Mouse (Mus musculus) liver, adult (tissue): ENCODE measurements around the gene Tspan18.

Experiments
- GATA4 ChIP-seq: IDR thresholded peaks from 2 replicates; pipeline ENCODE4 v1.6.1; 2014; ENCODE audit warnings: mild to moderate bottlenecking, low read length; ENCODE audit not compliant: insufficient replicate concordance

Gene Tspan18

DNA sequence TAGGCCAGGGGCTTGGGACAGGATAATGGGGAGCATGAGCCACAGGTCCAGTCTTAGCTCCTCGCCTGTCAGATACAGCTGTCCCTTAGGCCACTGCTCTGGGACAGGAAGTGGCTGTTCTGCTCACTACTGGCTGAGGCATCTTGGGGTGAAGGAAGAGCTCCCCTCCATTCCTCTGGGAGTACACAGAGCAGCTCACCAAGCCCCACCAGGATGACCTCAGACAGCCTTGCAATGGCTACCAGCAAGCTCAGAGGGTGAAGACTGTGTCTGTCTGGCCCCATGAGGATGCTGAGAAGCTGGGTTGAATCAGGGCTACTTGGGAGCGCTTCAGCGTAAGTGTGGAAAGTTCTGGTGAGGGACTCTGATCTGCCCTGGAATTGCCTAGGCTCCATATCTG is 132.3 kb downstream of the Tspan18 start:
- no peak for TF ChIP-seq GATA4

DNA sequence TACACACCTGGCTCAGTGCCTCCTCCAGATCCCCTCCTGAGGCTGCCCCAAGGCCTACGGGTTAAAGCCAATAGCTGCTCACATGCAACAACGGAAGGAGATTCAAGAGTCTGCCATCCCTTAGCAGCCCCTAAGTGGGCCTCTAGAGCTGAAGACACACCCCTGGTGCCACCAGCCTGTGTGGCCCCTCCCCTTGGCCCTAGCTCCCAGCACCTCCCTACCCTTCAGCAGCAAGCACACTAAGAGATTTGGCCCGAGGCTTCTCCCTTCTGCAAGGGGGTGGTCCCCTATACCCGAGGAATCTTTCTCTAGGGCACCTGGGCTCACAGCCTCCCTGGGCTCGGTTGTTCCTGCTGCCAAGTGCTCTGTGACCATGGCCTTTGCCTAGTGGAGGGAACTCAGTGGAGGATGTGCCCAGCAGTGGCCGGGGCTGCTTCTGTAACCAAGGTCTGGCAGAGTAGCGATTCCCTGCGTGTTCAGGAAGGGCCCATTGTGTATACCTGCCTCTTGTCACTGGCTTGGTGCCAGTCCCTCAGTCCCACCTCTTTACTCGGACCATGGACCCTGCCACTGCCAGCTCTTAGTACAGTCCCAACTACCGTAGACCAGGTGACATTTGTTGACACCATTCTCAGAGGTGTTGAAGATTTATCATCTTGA is 133.5 kb downstream of the Tspan18 start:
- TF ChIP-seq GATA4 = no peak

DNA sequence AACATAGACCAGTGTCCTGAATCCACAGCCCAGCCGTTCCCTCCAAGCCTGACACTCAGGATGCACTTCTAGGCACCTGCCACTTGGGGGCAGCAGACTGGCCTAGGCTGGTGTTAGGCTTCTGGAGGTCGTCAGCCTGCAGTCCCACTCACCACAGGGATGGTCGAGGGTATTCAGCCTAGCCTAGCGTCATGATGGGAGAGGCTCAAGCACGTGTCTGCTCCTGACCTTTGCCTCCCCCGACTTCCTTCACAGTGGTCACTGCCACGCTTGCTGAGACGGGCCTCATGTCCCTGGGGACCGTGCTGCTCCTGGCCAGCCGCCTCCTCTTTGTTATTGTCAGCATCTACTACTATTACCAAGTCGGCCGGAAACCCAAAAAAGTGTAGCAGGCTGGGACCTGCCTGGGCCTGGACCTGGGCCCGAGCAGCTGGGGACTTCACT is 134.8 kb downstream of the Tspan18 start:
- TF ChIP-seq GATA4 = no peak

DNA sequence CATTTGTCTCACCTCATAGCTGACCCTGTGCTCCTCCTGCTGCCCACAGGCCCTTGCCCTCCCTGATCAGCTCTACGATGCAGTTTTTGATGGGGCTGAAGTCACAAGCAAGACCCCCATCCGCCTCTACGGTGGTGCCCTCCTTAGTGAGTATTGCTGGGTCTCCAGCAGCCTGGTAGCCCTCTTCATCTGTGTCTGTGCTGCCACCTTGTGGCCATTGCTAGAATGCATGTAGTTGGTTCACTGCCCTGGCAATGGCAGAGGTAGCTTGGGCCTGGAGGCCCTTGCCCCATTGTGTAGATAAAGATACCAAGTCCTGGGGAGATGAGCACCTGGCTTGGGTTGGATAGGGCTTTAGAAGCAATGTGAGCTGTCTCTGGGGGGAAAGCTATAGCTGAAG is 135.5 kb downstream of the Tspan18 start:
- TF ChIP-seq GATA4 = no peak

DNA sequence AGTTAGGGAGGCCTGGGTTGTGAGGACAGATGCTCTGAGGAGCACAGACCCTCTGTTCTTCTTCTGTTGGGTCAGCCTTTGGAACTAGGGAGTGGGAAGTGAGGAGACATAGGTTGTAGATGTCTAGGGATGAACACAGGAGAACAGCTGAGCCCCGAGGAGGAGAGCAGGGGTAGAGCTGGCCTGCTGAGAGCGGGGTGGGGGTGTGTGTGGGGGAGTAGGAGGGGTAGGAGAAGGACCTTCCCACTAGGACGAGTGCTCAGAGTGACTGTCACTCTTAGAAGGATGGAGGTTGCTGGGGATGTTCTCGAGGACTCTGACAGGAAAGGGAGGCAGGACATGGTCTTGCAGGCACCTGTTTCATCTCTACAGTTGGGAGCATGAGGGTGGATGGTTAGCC is 140.5 kb downstream of the Tspan18 start:
- no peak for TF ChIP-seq GATA4

DNA sequence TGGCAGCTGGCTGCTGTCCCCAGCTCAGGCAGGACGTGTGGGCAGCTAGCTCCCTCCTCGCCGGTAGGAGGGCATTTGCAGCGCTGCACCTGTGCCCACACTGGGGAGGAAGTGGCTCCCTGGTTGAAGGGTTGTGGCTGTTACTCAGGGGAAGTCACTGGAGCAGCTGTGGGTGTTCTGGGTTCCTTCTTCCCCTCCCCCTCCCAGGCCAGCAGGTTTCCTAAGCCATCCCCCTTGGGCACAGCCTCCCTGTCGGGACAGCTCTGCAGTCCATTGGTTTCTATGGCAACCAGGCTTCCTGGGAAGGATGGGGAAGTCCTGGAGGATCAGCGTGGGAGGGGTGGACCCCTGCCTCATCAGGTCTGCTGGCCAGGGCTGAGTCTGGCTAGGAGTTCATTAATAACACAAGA is 141.6 kb downstream of the Tspan18 start:
- TF ChIP-seq GATA4 = no peak

DNA sequence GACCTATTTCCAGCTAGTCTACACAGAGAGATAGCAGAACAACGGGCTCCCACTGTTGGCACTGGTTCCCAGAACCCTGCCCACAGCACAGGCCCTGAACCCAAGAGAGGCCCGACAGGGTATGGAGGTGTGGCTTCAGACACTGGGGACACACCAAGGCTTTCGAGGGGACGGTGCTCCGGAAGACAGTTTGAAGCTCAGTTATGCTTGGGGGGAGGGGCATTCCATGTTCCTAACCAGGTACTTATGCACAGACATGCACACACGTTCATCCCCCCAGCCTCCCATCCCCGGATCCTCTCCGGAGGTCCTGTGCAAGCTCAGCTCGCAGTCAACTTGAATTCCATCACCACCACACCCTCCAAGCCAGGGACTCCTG is 142.1 kb downstream of the Tspan18 start:
- TF ChIP-seq GATA4 = no peak

DNA sequence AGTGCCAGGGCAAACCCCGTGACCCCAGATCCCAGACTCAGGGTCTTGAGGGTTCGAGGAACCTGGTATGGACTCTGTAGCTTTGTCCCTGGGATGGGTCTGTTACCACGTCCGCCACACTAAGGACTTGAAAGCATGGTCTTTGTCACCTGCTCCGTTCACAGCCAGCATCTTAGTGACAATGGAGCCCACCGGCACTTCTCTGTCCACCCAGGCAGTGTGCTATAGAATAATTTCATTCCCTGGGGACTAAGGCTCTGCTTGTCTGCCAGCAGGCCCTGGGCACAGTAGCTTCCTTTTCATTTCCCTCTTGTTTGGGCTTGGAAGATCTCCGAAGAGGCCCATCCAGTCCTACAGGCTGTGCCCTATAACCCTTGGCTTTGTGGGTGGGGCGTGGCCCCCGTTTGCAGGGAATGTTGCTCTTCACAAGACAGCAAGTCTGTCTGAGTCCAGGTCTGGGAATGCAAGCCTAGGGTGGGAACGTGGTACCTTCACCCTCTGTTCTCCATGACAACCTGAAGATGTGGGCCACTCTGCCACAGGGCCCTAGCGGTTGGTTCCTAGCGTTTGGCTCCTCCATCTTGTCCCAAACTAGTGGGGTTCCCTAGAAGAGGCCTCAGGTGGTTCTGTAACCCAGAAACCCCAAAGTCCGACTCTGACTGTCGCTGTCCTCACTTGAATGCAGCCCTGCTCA is 142.7 kb downstream of the Tspan18 start:
- no peak for TF ChIP-seq GATA4

DNA sequence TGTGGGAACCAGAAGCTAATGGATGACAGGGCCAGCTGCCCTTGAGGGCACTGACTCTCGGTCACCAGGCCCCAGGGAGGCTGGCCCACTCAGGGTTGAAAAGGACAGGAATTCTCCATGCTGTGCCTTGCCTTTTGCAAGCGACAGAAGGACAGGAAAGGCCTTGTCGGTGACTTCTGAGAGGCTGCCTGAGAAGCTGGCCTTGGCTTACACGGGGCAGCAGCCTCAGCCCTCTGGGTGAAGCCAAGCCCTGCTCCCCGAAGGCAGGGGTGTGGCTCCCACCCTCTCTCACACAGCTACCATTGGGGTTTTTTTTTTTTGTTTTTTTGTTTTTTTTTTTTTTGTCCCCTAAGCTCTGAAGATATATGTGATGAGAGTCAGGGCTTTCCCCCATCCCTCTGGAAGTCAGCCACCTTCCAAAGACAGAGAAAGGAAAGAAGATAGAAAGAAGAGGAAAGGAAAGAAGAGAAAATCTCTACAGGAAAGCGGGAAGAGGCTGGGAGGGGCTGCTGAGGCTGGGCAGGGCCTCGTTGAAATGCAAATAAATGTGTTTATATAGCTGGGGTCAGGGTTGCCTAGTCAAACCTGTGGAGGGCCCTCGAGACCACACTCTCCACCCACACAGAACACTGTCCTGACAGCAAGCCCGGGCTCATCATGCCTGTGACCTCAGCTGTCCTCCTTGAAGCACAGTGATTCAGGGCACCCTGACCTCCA is 143.4 kb downstream of the Tspan18 start:
- TF ChIP-seq GATA4 = no peak

DNA sequence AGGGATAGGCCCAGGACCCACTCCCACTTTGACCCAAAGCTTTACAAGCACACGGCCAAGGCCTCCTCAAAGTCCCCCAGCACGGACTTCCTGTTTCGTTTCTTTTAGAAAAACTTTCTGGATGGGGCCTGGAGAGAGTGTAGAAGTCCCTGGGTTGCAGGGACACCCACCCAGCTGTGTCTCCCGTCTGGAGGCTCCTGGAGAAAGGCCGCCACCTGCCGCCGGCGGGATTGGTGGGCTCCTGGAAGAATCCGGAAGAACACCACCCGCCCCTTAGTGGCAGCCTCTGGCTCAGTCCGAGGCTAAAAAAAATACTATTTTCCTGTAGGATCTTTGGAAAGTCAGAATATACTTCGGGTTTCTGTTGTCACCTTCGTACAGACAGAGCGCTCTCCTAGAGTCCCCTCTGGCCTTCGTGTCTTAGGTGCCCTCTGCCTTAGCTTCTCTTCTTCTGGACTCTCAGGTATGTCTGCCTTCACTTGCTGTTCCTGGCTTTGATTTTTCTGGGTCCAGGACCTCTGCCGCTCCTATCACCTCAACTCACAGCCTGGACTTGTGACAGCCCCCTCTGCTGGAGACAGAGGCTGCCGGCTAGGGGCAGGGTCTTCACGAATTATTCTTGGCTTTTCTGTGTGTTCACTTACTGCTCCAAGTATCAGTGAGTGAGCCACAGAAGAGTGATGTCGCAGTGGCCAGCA is 145.4 kb downstream of the Tspan18 start:
- TF ChIP-seq GATA4 = no peak

DNA sequence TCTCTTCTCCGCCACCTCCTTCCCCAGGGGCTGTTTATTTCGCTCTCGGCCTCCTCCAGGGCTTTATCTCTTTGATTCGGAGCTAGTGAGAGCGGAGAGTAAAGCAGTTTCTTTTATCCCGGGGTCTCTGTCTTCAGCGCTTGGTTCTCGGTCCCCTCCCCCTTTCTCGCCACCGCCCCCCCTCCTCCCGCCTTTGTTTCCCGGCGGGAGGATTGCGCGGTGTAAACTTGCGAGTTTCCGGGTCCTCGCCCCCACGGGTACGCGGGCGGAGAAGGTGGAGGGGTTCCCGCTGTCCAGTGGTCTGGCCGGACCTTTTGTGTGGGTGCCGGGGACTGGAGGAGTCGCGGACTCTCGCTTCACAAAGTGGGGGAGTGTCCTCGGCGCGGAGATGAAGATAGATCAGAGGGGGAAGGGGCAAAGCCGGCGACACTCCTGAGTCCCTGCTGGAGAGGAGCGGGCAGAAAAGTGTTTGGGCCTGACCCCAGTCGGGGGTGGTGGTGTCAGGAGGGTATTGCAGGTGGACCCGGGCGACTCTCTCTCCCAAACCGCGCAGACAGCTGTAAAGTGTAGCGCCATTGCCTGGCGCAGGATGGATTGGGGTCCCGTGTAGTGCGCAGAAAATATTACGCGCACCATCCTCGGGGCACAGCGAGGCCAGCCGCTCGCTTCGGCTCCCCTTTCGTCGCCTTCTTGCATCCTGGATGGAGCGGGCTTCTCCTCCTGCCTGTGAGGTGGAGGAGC is 146.1 kb downstream of the Tspan18 start:
- TF ChIP-seq GATA4 = no peak

DNA sequence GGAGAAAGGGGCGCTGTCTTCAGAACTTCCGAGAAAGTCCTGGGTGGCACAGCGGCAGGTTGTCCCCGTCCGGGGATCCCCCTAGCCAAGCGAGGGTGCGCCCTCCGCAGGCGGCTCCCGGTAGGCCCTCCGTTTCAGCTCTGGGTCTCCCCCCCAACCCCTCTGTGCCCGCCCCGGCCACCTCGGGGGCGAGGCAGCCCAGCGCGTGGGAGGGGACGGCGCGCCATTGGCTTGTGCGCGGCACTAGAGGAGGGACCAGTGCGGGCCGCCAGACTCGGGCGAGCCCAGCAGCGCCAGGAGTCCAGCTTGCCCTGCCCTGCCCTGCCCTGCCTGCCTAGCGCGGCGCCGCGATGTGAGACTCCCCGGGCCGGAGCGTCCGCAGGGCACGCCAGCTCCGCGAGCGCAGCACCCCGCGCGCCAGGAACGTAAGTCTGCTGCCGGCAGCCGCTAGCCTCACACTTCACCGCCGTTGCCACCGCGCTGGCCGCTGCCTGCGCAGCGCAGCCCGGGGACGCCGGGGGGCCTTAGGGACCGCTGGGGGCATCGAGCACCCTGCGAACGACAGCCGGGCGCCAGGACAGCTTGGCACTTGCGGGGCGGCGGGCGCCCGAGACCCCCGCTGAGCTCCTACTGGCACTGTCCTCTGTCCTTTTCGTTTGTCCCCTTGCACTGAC is 146.8 kb downstream of the Tspan18 start, which contains the start of gene Trp53i11:
Trp53i11 (plus strand) TSS at position 226 of the 674 bp plus-strand sequence.
- TF ChIP-seq GATA4 = no peak

DNA sequence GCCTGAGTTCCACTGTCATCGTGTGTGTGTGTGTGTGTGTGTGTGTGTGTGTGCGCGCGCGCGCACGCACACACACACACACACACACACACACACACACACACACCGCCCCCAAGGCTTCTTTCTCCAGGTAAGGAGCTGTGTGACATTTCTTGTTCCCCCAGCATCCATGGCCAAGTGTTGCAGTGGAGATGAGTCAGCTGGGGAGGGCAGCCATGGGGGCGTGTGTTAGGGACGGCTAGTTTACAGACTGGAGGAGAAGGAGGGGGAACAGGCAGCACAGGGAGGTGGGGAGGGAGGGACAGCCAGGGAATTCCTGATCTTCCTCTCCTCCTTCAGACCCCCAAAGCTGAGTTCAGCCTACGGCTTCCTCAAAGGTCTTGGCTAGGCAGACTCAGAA is 151.4 kb downstream of the Tspan18 start:
- no peak for TF ChIP-seq GATA4

DNA sequence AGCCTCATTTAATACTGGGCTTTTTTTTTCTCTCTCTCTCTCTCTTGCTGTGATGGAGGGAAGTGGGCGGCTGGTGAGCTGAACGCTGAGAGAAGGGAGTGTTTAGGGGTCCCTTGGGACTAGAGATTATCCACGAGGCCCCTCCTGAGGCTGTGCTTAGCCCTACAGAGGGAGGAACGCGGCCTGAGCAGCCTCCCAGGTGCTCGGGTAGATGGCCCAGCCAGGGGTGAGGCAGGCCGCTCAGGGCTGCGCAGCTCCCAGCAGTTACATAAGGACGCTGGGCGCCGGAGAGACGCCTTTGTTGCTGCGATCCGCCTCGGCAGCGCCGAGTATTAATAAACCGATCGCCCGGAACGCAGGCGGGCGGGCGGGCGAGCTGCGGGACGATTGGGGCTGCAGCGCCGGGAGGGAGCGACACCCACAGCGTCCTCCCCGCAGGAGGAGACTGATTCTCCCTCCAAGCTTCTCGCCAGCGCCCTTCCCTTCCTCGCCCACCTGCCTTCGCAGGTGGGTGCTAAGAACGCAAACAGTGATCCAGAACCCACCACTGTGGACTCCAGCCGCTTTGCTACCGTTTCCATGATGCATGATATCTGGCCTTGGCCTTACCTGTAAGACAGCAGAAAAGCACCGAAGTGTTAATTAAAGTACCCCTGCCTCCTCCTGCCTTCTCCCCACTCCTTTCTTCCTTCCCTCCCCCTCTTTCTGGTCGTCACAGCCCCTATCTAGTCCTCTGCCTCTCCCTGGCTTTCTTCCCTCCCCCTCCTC is 154.0 kb downstream of the Tspan18 start:
- TF ChIP-seq GATA4 = no peak

DNA sequence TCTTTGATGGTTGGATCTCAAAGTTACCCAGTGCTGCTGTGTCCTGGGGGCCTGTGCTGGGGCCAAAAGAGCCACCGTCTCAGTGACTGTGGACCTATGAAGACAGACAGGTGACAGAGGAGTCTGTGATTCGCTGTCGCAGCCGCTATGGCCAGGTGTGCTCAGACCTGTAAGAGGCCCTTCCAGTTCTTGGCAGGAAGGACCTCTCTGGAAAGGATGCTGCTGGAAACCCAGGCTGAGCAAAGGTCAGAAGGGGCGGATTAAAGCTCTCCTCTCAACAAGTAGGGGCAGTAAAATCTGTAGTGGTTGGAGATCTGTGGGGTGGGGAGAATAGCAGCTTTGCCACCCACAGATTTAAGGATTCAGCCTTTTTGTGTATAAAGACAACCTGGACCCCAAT is 154.7 kb downstream of the Tspan18 start:
- no peak for TF ChIP-seq GATA4
